Mouse (Mus musculus) cerebellum, postnatal 36 days (tissue): Measurements from ENCODE around the gene Clcf1.

Experiments
- DNase-seq, 2 experiments: peaks; one replicate each; pipeline ENCODE4 v3.0.0; 2021 to 2022; ENCODE audit warnings: mixed read lengths in 2 of 2

Clcf1 gene

GRCm38 (mm10) chr19:4214071-4214770 lies at the start of gene Clcf1, which contains the start of gene AC109138.7:
TSS of gene Clcf1 (plus strand) at chr19:4214238.
TSS of gene AC109138.7 (plus strand) at chr19:4214357.
- no peak for DNase-seq

GRCm38 (mm10) chr19:4164721-4165120 lies 49.3 kb upstream of the Clcf1 start:
- DNase-seq = no peak

- no peak for DNase-seq
These were observed 47.2 kb upstream of the Clcf1 start for GRCm38 (mm10) chr19:4166678-4167476.

- DNase-seq = peak; percentile 99 to 100
These were observed 44.7 kb upstream of the Clcf1 start for GRCm38 (mm10) chr19:4169378-4169784.

GRCm38 (mm10) chr19:4169810-4170209 lies 44.2 kb upstream of the Clcf1 start:
- DNase-seq = peak in 1 of 2 experiments; percentile 63

- DNase-seq = no peak
These were observed 43.2 kb upstream of the Clcf1 start for GRCm38 (mm10) chr19:4170723-4171392.

- DNase-seq = no peak
These were observed 42.4 kb upstream of the Clcf1 start for GRCm38 (mm10) chr19:4171393-4172290.

GRCm38 (mm10) chr19:4172925-4173324 lies 41.1 kb upstream of the Clcf1 start:
- no peak for DNase-seq

GRCm38 (mm10) chr19:4175368-4175947 lies 38.6 kb upstream of the Clcf1 start, which contains the start of gene Carns1:
TSS of gene Carns1 (minus strand) at chr19:4175479.
- no peak for DNase-seq

- DNase-seq = no peak
These were observed 33.6 kb upstream of the Clcf1 start for GRCm38 (mm10) chr19:4180411-4180810.

- no peak for DNase-seq
These were observed 32.1 kb upstream of the Clcf1 start for GRCm38 (mm10) chr19:4181892-4182291.

- no peak for DNase-seq
These were observed 30.3 kb upstream of the Clcf1 start for GRCm38 (mm10) chr19:4183689-4184088.

- no peak for DNase-seq
These were observed 28.8 kb upstream of the Clcf1 start for GRCm38 (mm10) chr19:4184976-4185975.

- no peak for DNase-seq
These were observed 26.7 kb upstream of the Clcf1 start for GRCm38 (mm10) chr19:4187303-4187702.

GRCm38 (mm10) chr19:4189051-4189620 lies 24.9 kb upstream of the Clcf1 start:
- no peak for DNase-seq

- DNase-seq = no peak
These were observed 23.2 kb upstream of the Clcf1 start, which contains the start of gene Tbc1d10c for GRCm38 (mm10) chr19:4190831-4191334. TSS of gene Tbc1d10c (minus strand) at chr19:4191284.

GRCm38 (mm10) chr19:4191528-4192250 lies 22.3 kb upstream of the Clcf1 start, which contains the start of gene Ppp1ca:
TSS of gene Ppp1ca (plus strand) at chr19:4192065.
- peak; percentile 93 to 97 for DNase-seq

GRCm38 (mm10) chr19:4192251-4192985 lies 21.6 kb upstream of the Clcf1 start:
- no peak for DNase-seq
